Mouse (Mus musculus): ENCODE data around the gene Gm12166.

The Gm12166 gene

DNA sequence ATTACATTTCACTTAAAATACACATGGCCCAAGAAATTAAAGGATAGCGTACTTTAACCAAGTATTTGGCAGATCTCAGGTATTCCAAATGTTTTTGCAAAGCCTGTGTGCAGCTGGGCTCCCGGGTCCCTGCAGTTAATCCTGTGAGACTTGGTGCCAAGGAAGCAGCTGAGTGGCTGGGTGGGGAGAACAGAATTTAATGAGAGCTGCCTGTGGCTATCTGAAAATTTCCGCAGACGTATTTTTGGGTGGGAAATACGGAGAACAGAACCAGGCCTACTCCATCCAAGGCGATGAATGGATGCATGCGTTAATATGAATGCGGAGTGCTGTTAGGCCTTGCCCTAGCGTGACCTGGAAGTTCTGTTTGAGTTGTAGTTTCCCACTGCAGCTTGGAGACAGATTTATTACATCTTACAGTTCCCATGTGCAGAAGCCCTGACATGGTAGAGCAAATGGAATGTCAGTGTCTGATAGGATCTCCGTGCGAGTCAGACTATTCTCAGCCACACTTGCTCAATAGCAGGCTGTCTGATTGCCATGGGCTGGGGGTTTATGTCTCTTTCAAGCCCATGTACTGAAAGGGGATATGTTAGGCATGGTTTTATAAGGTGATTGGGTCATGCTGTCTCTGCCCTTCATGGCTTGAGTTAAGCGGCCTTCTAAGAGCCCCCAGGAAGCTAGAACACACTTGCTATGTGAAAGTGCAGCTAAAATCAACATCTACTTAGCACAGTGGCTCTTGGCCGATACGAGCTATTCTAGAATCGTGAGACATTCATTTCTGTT is 21.1 kb upstream of the Gm12166 start:
- DNase-seq: no peak

- no peak for DNase-seq
These were observed 20.4 kb upstream of the Gm12166 start for GRCm38 (mm10) chr11:46072466-46073060.

- no peak for DNase-seq
These were observed 18.7 kb upstream of the Gm12166 start for GRCm38 (mm10) chr11:46070789-46071188.

GRCm38 (mm10) chr11:46070161-46070560 is 18.0 kb upstream of the Gm12166 start:
- no peak for DNase-seq

- no peak for DNase-seq
These were observed 17.4 kb upstream of the Gm12166 start for GRCm38 (mm10) chr11:46069408-46070003.

DNA sequence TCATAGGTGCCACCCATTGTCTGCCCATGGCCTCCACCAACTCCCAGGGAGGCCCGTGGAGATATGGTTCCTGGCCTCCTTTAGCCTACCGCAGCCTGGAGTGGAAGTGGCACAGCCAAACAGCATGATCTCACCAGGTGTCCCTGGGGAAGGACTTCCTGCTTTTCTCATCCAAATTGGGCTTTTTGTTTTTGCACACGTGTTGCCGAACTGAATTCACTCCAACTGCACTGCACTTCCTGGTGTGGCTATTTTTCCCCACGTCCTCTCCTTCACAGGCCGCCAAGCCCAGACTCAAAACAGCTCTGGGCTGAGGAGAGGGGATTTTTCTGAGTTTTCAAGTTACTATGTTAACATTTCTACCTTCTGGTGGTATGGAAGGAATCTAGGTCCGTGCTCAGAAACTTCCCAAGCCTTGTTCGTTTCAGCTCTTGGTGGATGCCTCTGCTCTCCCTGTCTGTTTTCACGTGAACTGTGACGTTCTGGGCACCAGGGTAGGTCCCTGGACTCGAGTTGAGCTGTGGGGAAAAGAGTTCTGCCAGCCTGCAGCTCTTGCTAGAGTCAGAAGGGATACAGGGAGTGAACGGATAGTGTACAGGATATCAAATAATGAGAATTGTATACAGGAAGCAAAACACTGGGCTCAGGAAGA is 16.8 kb upstream of the Gm12166 start:
- no peak for DNase-seq

- no peak for DNase-seq
These were observed 15.4 kb upstream of the Gm12166 start for GRCm38 (mm10) chr11:46067371-46068060.

GRCm38 (mm10) chr11:46065201-46066011 is 13.3 kb upstream of the Gm12166 start:
- DNase-seq: no peak

DNA sequence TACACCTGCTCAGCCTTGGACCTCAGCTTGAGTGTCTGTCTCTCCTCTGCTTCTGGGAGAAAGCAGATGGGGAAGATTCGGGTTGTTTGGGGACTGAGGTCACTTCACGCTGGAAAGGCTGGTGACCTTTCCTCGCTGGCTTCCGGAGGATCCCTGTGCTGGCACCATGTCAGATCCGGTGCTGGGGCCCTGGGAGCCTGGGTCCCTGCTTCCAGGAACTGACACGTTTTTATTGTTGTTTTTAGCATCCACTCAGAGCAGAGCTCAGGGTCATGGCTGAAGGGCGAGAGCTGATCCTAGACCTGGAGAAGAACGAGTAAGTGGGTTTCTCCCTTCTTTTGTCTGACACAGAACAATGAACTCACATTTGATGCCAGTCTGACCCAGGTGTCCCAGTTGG is 12.6 kb upstream of the Gm12166 start:
- no peak for DNase-seq

DNA sequence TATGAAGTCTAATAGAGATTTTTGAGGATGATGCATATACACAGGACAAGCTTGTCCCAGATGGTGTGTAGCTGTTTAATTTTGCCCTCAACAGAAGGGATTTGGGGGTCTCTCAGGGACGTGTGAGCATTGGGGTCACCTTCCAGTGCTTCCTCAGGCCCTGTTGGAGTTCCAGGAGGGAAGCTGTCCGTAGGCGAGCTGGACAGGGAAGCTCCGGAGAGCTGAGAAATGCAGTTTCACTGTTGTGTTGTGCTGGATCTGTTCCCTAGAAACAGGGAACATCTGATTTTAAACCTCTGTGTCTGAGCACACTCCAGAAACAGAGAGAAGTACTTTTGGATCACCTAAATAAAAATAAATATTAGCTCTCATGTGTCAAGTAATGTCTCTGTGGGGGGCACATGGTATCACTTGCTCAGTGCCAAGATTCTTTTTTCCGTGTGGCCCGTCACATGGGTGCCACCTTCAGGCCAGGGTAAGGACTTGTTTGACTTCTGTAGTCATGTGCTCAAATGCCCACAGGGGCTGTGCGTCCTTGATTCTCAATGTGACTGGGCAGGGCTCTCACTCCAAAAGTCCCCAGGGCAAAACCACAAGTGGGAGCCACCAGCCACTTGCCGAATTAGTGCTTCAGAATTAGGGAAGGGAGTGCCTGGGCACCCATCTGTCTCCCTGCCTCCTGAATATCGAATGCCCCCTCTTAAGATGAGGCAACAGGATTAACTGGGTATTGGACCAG is 11.0 kb upstream of the Gm12166 start:
- no peak for DNase-seq

- DNase-seq: no peak
These were observed 10.4 kb upstream of the Gm12166 start for GRCm38 (mm10) chr11:46062569-46062968.

- no peak for DNase-seq
These were observed 9.8 kb upstream of the Gm12166 start for GRCm38 (mm10) chr11:46061776-46062445.

- no peak for DNase-seq
These were observed 8.5 kb upstream of the Gm12166 start for GRCm38 (mm10) chr11:46060651-46061020.

- peak in 1 of 2 experiments; percentile 31 for DNase-seq
These were observed 7.9 kb upstream of the Gm12166 start for GRCm38 (mm10) chr11:46059887-46060650.

DNA sequence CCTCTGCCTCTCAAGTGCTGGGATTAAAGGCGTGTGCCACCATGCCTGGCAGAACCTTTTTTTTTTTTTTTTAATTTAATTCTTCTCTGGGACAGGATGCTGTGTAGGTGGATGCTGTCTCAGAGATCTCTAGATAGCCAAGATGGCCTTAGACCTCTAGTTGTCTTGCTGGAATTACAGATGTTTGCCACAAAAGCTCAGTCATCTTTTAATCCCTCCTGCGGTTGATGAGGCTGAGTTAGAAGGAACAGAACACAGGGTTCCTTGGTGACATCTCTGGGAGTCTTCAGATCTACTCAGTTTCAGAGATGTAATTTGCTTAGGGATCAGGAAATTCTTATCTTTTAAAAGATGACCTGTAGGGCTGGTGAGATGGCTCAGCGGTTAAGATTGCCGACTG is 6.8 kb upstream of the Gm12166 start:
- DNase-seq: no peak

GRCm38 (mm10) chr11:46058011-46058410 is 5.9 kb upstream of the Gm12166 start:
- DNase-seq: no peak

GRCm38 (mm10) chr11:46056770-46057411 is 4.8 kb upstream of the Gm12166 start:
- DNase-seq: no peak

- peak; percentile 43 to 57 for DNase-seq
These were observed 4.0 kb upstream of the Gm12166 start, which contains the start of gene Adam19 for GRCm38 (mm10) chr11:46055896-46056769. Adam19 (plus strand) TSS chr11:46055992.

Measured in thymus, postnatal 36 days (tissue).